Mouse (Mus musculus): Measurements from ENCODE around the gene Clock. TPM values are rescaled to one million over a fixed set of nuclear protein-coding genes. Genes with fewer than 3 reads are reported as not detected.

Clock gene
- polyA plus RNA-seq, 1 experiment from 2014 or later = 12.3 TPM

GRCm38 (mm10) chr5:76171039-76171438 lies 133.6 kb downstream of the Clock start:
- no peak for ATAC-seq
- H3K9ac ChIP-seq = no peak overlapping the region
- H3K4me3 ChIP-seq = no peak overlapping the region
- no peaks in the 10 kb centered on the region for H3K9me3 ChIP-seq (replicated peaks)
- no peaks in the 10 kb centered on the region for H3K27me3 ChIP-seq
- H3K36me3 ChIP-seq (ENCODE audit: poor library complexity, severe bottlenecking) = no peaks in the 10 kb centered on the region
- no peak overlapping the region for H3K27ac ChIP-seq
- no peaks in the 10 kb centered on the region for H3K4me1 ChIP-seq
- H3K4me2 ChIP-seq = no peak overlapping the region

GRCm38 (mm10) chr5:76170522-76170921 lies 134.1 kb downstream of the Clock start:
- no peaks in the 10 kb centered on the region for H3K4me1 ChIP-seq
- H3K9me3 ChIP-seq (replicated peaks) = no peaks in the 10 kb centered on the region
- no peaks in the 10 kb centered on the region for H3K27me3 ChIP-seq
- H3K4me2 ChIP-seq = no peak overlapping the region
- ATAC-seq = no peak
- H3K9ac ChIP-seq = no peak overlapping the region
- 74% methylated on average over 4 of the region's 4 CpGs for WGBS
- no peak overlapping the region for H3K27ac ChIP-seq
- H3K4me3 ChIP-seq = no peak overlapping the region
- H3K36me3 ChIP-seq (ENCODE audit: poor library complexity, severe bottlenecking) = no peaks in the 10 kb centered on the region

- H3K27me3 ChIP-seq = no peaks in the 10 kb centered on the region
- WGBS = 82% methylated on average over 7 of the region's 7 CpGs
- H3K9me3 ChIP-seq (replicated peaks) = no peaks in the 10 kb centered on the region
- no peak overlapping the region for H3K4me2 ChIP-seq
- no peak overlapping the region for H3K4me3 ChIP-seq
- no peaks in the 10 kb centered on the region for H3K4me1 ChIP-seq
- H3K36me3 ChIP-seq (ENCODE audit: poor library complexity, severe bottlenecking) = no peaks in the 10 kb centered on the region
- H3K9ac ChIP-seq = no peak overlapping the region
- no peak overlapping the region for H3K27ac ChIP-seq
- no peak for ATAC-seq
Observed at GRCm38 (mm10) chr5:76164827-76165226, 139.8 kb downstream of the Clock start.

GRCm38 (mm10) chr5:76163828-76164390 lies 140.7 kb downstream of the Clock start:
- no peaks in the 10 kb centered on the region for H3K27me3 ChIP-seq
- H3K4me2 ChIP-seq = no peak overlapping the region
- H3K9me3 ChIP-seq (replicated peaks) = no peaks in the 10 kb centered on the region
- no peak for ATAC-seq
- H3K9ac ChIP-seq = no peak overlapping the region
- no peak overlapping the region for H3K4me3 ChIP-seq
- WGBS = 65% methylated on average over 4 of the region's 4 CpGs
- H3K4me1 ChIP-seq = no peaks in the 10 kb centered on the region
- H3K36me3 ChIP-seq (ENCODE audit: poor library complexity, severe bottlenecking) = no peaks in the 10 kb centered on the region
- H3K27ac ChIP-seq = no peak overlapping the region

- no peak overlapping the region for H3K9ac ChIP-seq
- no peak for ATAC-seq
- H3K27me3 ChIP-seq = no peaks in the 10 kb centered on the region
- H3K4me2 ChIP-seq = no peak overlapping the region
- 87% methylated on average over 5 of the region's 5 CpGs for WGBS
- no peaks in the 10 kb centered on the region for H3K4me1 ChIP-seq
- H3K9me3 ChIP-seq (replicated peaks) = no peaks in the 10 kb centered on the region
- H3K4me3 ChIP-seq = no peak overlapping the region
- no peaks in the 10 kb centered on the region for H3K36me3 ChIP-seq (ENCODE audit: poor library complexity, severe bottlenecking)
- H3K27ac ChIP-seq = no peak overlapping the region
Observed at GRCm38 (mm10) chr5:76162926-76163325, 141.7 kb downstream of the Clock start.

- Histone ChIP-seq H3K4me2 (no peak overlapping the region), H3K27ac (no peak overlapping the region), H3K36me3 (ENCODE audit: poor library complexity, severe bottlenecking) (no peaks in the 10 kb centered on the region), H3K9ac (no peak overlapping the region), H3K9me3 (replicated peaks) (no peaks in the 10 kb centered on the region), H3K27me3 (no peaks in the 10 kb centered on the region), H3K4me3 (no peak overlapping the region), H3K4me1 (no peaks in the 10 kb centered on the region)
- 94% methylated on average over 6 of the region's 6 CpGs for WGBS
- no peak for ATAC-seq
Observed at GRCm38 (mm10) chr5:76161491-76161890, 143.1 kb downstream of the Clock start.

- no peak overlapping the region for H3K9ac ChIP-seq
- WGBS = 75% methylated on average over 3 of the region's 3 CpGs
Observed at GRCm38 (mm10) chr5:76160086-76160485, 144.5 kb downstream of the Clock start.

More at GRCm38 (mm10) chr5:76160086-76160485, 144.5 kb downstream of the Clock start:
- H3K27ac ChIP-seq = no peak overlapping the region
- H3K9me3 ChIP-seq (replicated peaks) = no peaks in the 10 kb centered on the region
- no peaks in the 10 kb centered on the region for H3K4me1 ChIP-seq
- no peaks in the 10 kb centered on the region for H3K27me3 ChIP-seq
- ATAC-seq = no peak
- no peak overlapping the region for H3K4me2 ChIP-seq
- no peak overlapping the region for H3K4me3 ChIP-seq
- no peaks in the 10 kb centered on the region; the same call in 1 of the 2 replicates for H3K36me3 ChIP-seq (ENCODE audit: poor library complexity, severe bottlenecking)

Other genes with a start within 250 kb of the Clock start
- gene Srd5a3, start 164.5 kb downstream of the Clock start, polyA plus RNA-seq (2015; fragmentation: Nextera tagmentation; extraction: Ambion mirVana) = 15.4 and 16.5 TPM in 2 replicates
- 54.2 and 55.5 TPM in 2 replicates for gene Tmem165, start 120.9 kb downstream of the Clock start, polyA plus RNA-seq (2015; fragmentation: Nextera tagmentation; extraction: Ambion mirVana)
- gene Pdcl2, start 26.4 kb upstream of the Clock start, polyA plus RNA-seq (2015; fragmentation: Nextera tagmentation; extraction: Ambion mirVana) = not detected in 2 replicates
- gene Nmu, start 59.0 kb upstream of the Clock start, polyA plus RNA-seq (2015; fragmentation: Nextera tagmentation; extraction: Ambion mirVana) = not detected in 2 replicates
- gene Gm7271, start 179.2 kb upstream of the Clock start, polyA plus RNA-seq (2015; fragmentation: Nextera tagmentation; extraction: Ambion mirVana) = not detected in 2 replicates
- 52.0 and 58.3 TPM in 2 replicates for gene Exoc1, start 224.5 kb upstream of the Clock start, polyA plus RNA-seq (2015; fragmentation: Nextera tagmentation; extraction: Ambion mirVana)